Mouse (Mus musculus) megakaryocyte, embryonic 14.5 days (primary cell): ENCODE data around the gene Wnt2b.

Source experiments
- FLI1 ChIP-seq: IDR thresholded peaks from 2 replicates; pipeline ENCODE4 v1.6.1; 2012; ENCODE audit warnings: low read length, inconsistent platforms, mixed read lengths
- GATA1 ChIP-seq: IDR thresholded peaks from 3 replicates; pipeline ENCODE4 v1.6.1; 2012; ENCODE audit warnings: mixed read lengths, low read length, inconsistent platforms, borderline replicate concordance

DNA sequence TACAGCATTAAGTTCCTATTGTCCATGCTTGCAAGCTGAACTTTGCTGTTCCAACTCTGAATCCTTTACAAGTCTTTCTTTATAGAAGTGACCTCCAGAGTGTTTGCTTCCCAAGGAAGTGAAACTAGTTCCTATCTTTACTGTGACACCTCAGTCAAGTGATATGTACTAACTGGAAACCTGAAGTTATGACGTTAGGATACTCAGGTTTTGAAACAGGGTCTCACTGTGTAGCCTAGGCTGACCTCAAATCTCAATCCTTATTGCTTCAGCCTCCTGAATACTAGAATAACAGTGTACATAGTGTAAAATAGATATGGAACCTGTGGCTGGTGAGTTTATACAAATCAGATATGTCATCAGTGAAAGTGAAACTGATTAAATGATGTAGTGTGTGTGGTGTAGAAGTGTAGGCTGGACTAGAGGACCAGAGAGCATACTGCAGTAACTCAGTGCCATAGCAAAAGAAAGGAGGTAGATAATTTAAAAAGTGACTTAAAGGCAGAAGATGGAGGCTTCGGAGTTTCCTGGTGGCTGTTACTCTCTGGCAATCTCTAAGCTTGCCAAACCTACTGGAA is 23.9 kb downstream of the Wnt2b start:
- no peak for TF ChIP-seq GATA1
- no peak for TF ChIP-seq FLI1
